Mouse (Mus musculus) telencephalon, adult 2 months (tissue): Measurements from ENCODE around the gene H2al1c.
"Not testable (repeated sequence)": the region's sequence is repeated elsewhere in the genome, so short reads cannot be mapped to it uniquely, and the experiment has no call there.

Experiments used
- DNase-seq: peaks from one replicate; pipeline ENCODE4 v3.0.0-alpha.2; 2011; ENCODE audit warnings: low read depth, low spot score

Gene H2al1c

GRCm38 (mm10) chrX:11305355-11305754, at the start of gene H2al1c:
Gene H2al1c, plus strand, starts transcription at chrX:11305655.
- not testable (repeated sequence) for DNase-seq

- DNase-seq: no peak
These were observed 40.5 kb upstream of the H2al1c start for GRCm38 (mm10) chrX:11264918-11265317.

DNA sequence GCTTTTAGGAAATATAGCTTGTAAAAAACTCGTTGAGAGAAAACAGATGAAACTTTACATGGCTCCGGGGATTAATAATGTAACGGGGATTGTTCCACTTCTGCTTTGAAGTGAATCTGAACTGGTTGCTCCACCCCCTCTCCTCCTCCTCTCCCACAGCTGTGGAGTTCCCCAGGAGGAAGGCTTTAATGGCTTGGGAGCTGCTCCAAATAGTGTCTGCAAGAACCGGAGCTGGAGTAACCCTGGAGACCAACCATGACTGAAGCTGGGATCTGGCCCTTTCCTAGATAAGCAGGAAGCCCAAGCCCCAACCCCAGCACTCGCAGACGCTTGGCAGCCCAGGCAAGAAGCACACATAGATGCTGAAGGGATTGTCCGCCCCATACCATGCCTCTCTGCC, 37.7 kb upstream of the H2al1c start:
- no peak for DNase-seq

DNA sequence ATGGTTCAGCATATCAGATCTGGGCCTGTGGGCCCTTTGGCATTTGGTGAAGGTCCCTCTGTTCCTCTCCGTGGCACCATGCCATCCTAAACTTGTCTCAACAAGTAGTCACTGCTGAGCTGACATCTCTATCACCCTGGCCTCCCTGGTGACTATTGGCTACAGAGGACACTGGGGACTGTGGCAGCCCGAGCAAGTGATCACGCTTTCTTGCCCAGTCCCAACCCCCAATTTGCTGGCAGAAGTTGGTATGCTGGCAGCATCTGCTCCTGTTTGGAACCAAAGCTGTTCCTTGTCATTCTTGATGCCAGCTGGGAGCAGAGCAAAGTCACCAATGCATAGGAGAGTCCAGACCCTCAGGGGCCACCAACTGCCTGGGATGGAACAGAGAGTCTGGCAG, 36.4 kb upstream of the H2al1c start:
- no peak for DNase-seq

DNA sequence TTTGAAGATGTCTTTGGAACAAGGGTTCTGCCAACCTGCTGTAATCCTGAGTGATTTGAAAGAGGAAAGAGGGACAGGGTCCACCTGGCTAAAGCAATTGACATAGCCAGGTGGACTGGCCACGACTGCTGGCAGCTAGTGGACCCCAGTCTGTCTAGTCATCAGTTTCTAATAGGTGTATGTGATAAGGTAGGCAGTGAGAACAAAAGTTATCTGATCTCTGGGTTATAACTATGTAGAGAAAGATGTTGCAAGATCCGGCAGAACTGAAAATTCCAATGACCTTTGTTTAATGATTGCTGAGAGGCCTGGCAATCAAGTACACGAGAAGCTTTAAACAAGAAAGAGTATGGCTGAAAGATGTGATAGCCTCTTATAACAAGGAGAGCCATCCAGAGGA, 32.3 kb upstream of the H2al1c start:
- no peak for DNase-seq

GRCm38 (mm10) chrX:11277083-11277482, 28.4 kb upstream of the H2al1c start:
- no peak for DNase-seq

- no peak for DNase-seq
These were observed 24.7 kb upstream of the H2al1c start for GRCm38 (mm10) chrX:11280741-11281140.

GRCm38 (mm10) chrX:11288306-11288882, 17.1 kb upstream of the H2al1c start:
- no peak for DNase-seq

- DNase-seq: no peak
These were observed 16.2 kb upstream of the H2al1c start for GRCm38 (mm10) chrX:11289244-11289643.

DNA sequence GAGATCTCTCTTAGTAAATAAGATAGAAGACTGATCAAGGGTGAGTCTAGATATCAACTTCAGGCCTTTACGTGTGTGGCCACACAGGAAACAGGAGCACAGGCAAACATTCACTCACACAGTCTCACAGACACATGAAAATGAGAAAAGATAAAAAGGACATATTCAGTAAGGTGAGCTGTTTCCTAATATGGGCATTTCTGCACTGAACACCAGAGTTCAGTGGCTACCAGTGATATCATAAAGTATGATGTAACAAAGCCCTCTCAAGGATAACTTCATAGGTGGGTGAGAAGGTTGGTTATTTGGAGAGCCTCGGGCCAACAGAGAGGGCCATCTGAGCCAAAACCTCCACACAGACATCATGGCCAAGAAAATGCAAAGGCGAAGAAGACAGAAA, 6.5 kb upstream of the H2al1c start, which contains the start of gene H2al1a:
TSS of gene H2al1a (plus strand) at position 301 of the 400 bp plus-strand sequence.
- not testable (repeated sequence) for DNase-seq

DNA sequence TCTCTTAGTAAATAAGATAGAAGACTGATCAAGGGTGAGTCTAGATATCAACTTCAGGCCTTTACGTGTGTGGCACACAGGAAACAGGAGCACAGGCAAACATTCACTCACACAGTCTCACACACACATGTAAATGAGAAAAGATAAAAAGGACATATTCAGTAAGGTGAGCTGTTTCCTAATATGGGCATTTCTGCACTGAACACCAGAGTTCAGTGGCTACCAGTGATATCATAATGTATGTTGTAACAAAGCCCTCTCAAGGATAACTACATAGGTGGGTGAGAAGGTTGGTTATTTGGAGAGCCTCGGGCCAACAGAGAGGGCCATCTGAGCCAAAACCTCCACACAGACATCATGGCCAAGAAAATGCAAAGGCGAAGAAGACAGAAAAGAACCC, 3.3 kb upstream of the H2al1c start, which contains the start of gene H2al1b:
TSS of gene H2al1b (plus strand) at position 301 of the 400 bp plus-strand sequence.
- DNase-seq: not testable (repeated sequence)

- not testable (repeated sequence) for DNase-seq
These were observed 3.1 kb downstream of the H2al1c start, which contains the start of gene H2al1d for GRCm38 (mm10) chrX:11308524-11308923. Gene H2al1d, plus strand, starts transcription at chrX:11308824.

DNA sequence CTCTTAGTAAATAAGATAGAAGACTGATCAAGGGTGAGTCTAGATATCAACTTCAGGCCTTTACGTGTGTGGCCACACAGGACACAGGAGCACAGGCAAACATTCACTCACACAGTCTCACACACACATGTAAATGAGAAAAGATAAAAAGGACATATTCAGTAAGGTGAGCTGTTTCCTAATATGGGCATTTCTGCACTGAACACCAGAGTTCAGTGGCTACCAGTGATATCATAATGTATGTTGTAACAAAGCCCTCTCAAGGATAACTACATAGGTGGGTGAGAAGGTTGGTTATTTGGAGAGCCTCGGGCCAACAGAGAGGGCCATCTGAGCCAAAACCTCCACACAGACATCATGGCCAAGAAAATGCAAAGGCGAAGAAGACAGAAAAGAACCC, 6.2 kb downstream of the H2al1c start, which contains the start of gene H2al1e:
TSS of gene H2al1e (plus strand) at position 301 of the 400 bp plus-strand sequence.
- DNase-seq: not testable (repeated sequence)

DNA sequence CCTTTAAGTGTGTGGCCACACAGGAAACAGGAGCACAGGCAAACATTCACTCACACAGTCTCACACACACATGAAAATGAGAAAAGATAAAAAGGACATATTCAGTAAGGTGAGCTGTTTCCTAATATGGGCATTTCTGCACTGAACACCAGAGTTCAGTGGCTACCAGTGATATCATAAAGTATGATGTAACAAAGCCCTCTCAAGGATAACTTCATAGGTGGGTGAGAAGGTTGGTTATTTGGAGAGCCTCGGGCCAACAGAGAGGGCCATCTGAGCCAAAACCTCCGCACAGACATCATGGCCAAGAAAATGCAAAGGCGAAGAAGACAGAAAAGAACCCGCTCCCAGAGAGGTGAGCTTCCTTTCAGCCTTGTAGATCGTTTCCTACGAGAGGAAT, 9.4 kb downstream of the H2al1c start, which contains the start of gene H2al1f:
TSS of gene H2al1f (plus strand) at position 301 of the 400 bp plus-strand sequence.
- not testable (repeated sequence) for DNase-seq

- DNase-seq: not testable (repeated sequence)
These were observed 12.5 kb downstream of the H2al1c start, which contains the start of gene H2al1g for GRCm38 (mm10) chrX:11317956-11318355. Gene H2al1g, plus strand, starts transcription at chrX:11318256.

DNA sequence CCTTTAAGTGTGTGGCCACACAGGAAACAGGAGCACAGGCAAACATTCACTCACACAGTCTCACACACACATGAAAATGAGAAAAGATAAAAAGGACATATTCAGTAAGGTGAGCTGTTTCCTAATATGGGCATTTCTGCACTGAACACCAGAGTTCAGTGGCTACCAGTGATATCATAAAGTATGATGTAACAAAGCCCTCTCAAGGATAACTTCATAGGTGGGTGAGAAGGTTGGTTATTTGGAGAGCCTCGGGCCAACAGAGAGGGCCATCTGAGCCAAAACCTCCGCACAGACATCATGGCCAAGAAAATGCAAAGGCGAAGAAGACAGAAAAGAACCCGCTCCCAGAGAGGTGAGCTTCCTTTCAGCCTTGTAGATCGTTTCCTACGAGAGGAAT, 15.7 kb downstream of the H2al1c start, which contains the start of gene H2al1h:
TSS of gene H2al1h (plus strand) at position 301 of the 400 bp plus-strand sequence.
- DNase-seq: not testable (repeated sequence)

DNA sequence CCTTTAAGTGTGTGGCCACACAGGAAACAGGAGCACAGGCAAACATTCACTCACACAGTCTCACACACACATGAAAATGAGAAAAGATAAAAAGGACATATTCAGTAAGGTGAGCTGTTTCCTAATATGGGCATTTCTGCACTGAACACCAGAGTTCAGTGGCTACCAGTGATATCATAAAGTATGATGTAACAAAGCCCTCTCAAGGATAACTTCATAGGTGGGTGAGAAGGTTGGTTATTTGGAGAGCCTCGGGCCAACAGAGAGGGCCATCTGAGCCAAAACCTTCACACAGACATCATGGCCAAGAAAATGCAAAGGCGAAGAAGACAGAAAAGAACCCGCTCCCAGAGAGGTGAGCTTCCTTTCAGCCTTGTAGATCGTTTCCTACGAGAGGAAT, 18.9 kb downstream of the H2al1c start, which contains the start of gene H2al1i:
TSS of gene H2al1i (plus strand) at position 301 of the 400 bp plus-strand sequence.
- not testable (repeated sequence) for DNase-seq

DNA sequence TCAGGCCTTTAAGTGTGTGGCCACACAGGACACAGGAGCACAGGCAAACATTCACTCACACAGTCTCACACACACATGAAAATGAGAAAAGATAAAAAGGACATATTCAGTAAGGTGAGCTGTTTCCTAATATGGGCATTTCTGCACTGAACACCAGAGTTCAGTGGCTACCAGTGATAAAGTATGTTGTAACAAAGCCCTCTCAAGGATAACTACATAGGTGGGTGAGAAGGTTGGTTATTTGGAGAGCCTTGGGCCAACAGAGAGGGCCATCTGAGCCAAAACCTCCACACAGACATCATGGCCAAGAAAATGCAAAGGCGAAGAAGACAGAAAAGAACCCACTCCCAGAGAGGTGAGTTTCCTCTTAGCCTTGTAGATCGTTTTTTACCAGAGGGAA, 22.1 kb downstream of the H2al1c start, which contains the start of gene H2al1j:
TSS of gene H2al1j (plus strand) at position 301 of the 400 bp plus-strand sequence.
- not testable (repeated sequence) for DNase-seq

- DNase-seq: no peak
These were observed 40.3 kb downstream of the H2al1c start for GRCm38 (mm10) chrX:11345762-11346161.

DNA sequence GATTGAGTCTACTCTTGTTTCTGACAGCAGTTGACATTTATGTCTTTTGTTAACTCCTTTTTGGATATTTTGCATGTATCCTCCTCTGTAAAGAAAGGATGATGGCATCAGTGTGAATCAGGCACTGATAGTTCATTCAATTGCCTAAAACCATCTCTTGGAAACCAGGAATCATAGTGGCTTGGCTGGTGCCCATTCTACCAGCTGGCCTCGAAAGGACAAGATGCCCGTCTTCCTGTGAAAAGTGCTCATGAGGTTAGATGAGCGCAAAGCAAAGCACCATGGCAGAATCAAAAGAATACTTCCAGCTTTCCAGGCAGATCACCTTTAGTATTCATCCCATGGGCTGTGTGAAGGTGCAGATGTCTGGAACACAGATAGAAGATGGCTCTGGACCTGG, 41.3 kb downstream of the H2al1c start:
- DNase-seq: no peak
